Mouse (Mus musculus): ENCODE results near the gene Ano6.

DNA sequence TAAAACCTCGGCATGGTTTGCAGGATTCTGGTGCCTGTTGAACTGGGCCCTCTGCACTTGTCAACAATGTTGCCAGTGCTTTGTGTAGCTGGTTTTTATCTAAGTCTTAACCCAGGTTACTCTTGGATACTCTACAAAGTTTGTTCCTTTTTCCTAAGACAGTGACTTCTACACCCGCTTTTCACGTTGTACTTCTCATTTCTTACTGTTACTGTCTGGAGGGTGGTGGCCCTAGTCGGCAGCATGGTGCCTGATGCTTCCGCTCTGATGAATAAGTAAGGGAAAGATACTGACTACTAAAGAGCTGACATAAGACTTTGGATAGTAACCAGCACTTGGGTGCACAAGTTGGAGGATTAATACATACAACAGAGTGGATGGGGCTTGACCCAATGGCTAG, 9.0 kb downstream of the Ano6 start:
- TF ChIP-seq CTCF (IDR thresholded peaks at IDR 0.05; ENCODE audit: borderline replicate concordance, control insufficient read depth, extremely low read depth, insufficient read depth, low read length, poor library complexity): no peak
- TF ChIP-seq POLR2A (IDR thresholded peaks at IDR 0.05; ENCODE audit: control insufficient read depth, extremely low read depth, insufficient read depth, low read length, poor library complexity): no peak

Data from thymus, adult 2 months (tissue).